ENCODE assay signal across 8 mouse cellular contexts in genomic region chr1:156659906-156660659, GRCm38 (mm10). TPM values are rescaled to one million over a fixed set of nuclear protein-coding genes. Genes with fewer than 3 reads are reported as not detected.
DNase-seq lines count a peak whose midpoint lies in the region; ATAC-seq and TF ChIP-seq lines count a peak whose summit lies in the region.

No protein-coding gene starts in this region.

- no peak overlapping the region for H3K9ac ChIP-seq in liver, embryonic 13.5 days
- H3K9ac ChIP-seq in hindbrain, embryonic 11.5 days (ENCODE audit: low read depth, low read length) = no peak overlapping the region
- H3K9ac ChIP-seq in hindbrain, postnatal 0 days (replicated peaks; ENCODE audit: low read length) = no peak overlapping the region

- no peaks in the 10 kb centered on the region for H3K36me3 ChIP-seq in liver, embryonic 13.5 days
- H3K36me3 ChIP-seq in hindbrain, embryonic 11.5 days (ENCODE audit: control insufficient read depth, insufficient read depth, low read length) = no peaks in the 10 kb centered on the region
- H3K36me3 ChIP-seq in hindbrain, postnatal 0 days (ENCODE audit: insufficient read depth, low read length) = no peaks in the 10 kb centered on the region

- no peaks in the 10 kb centered on the region for H3K9me3 ChIP-seq in liver, embryonic 13.5 days (replicated peaks)
- no peaks in the 10 kb centered on the region for H3K9me3 ChIP-seq in hindbrain, embryonic 11.5 days (ENCODE audit: control insufficient read depth, low read length)
- H3K9me3 ChIP-seq in hindbrain, postnatal 0 days (ENCODE audit: low read length) = no peaks in the 10 kb centered on the region

- TF ChIP-seq CTCF in hindbrain, postnatal 0 days (IDR thresholded peaks at IDR 0.05; ENCODE audit: low read depth) = no peak

- intact Hi-C loops in left cerebral cortex, postnatal 14 days (cut with DNase I) = no loop called here

- WGBS in liver, embryonic 13.5 days (ENCODE audit: insufficient replicate concordance) = 65% methylated on average over 13 of the region's 13 CpGs
- WGBS in hindbrain, embryonic 11.5 days = 86% methylated on average over 13 of the region's 13 CpGs
- WGBS in hindbrain, postnatal 0 days = 81% methylated on average over 13 of the region's 13 CpGs

- 0 out of 2 replicates have a peak overlapping the region, but pooled peaks have one; percentile 5 for H3K4me2 ChIP-seq in liver, embryonic 13.5 days
- no peak overlapping the region for H3K4me2 ChIP-seq in hindbrain, embryonic 11.5 days (replicated peaks; ENCODE audit: low read depth, low read length)
- no peak overlapping the region for H3K4me2 ChIP-seq in hindbrain, postnatal 0 days (ENCODE audit: low read depth, low read length)

- peak; percentile 78 for DNase-seq in adrenal gland, adult 2 months
- no peak for DNase-seq in adrenal gland, adult 18-20 months (ENCODE audit: low spot score in 2 of 2)
- peak; percentile 65 for DNase-seq in urinary bladder, postnatal 14 days (ENCODE audit: low spot score)
- DNase-seq in urinary bladder, postnatal 4 days (ENCODE audit: low spot score in 2 of 2) = no peak
- DNase-seq in liver, embryonic 13.5 days = no peak
- DNase-seq in hindbrain, embryonic 11.5 days (ENCODE audit: low spot score) = no peak
- no peak for DNase-seq in left cerebral cortex, postnatal 14 days (ENCODE audit: low spot score in 2 of 2)
- DNase-seq in hindbrain, postnatal 0 days (ENCODE audit: low spot score) = no peak

- H3K4me1 ChIP-seq in liver, embryonic 13.5 days (replicated peaks) = peaks cover 7% of the 10 kb centered on the region; the same call in 1 of the 2 replicates
- H3K4me1 ChIP-seq in hindbrain, embryonic 11.5 days (replicated peaks; ENCODE audit: control insufficient read depth, insufficient read depth, low read length) = no peaks in the 10 kb centered on the region
- H3K4me1 ChIP-seq in hindbrain, postnatal 0 days (ENCODE audit: insufficient read depth, low read length) = no peaks in the 10 kb centered on the region

- no peak overlapping the region for H3K27ac ChIP-seq in liver, embryonic 13.5 days
- H3K27ac ChIP-seq in hindbrain, embryonic 11.5 days (ENCODE audit: low read depth, low read length) = no peak overlapping the region
- H3K27ac ChIP-seq in hindbrain, postnatal 0 days = no peak overlapping the region

- H3K27me3 ChIP-seq in liver, embryonic 13.5 days = no peaks in the 10 kb centered on the region
- H3K27me3 ChIP-seq in hindbrain, embryonic 11.5 days (ENCODE audit: control insufficient read depth, insufficient read depth, low read length) = no peaks in the 10 kb centered on the region
- H3K27me3 ChIP-seq in hindbrain, postnatal 0 days (ENCODE audit: insufficient read depth, low read length) = no peaks in the 10 kb centered on the region

- H3K4me3 ChIP-seq in liver, embryonic 13.5 days (replicated peaks) = no peak overlapping the region
- no peak overlapping the region for H3K4me3 ChIP-seq in hindbrain, embryonic 11.5 days (ENCODE audit: low read depth, low read length)
- no peak overlapping the region for H3K4me3 ChIP-seq in hindbrain, postnatal 0 days (ENCODE audit: low read length)

- peak; percentile 28; the same call in 1 of the 2 replicates for ATAC-seq in liver, embryonic 13.5 days (ENCODE audit: low read depth)
- ATAC-seq in hindbrain, embryonic 11.5 days (ENCODE audit: low FRiP score) = no peak
- no peak for ATAC-seq in hindbrain, postnatal 0 days

RNA-seq across cellular contexts. Expression of gene Tor3a, which starts 14.1 kb away (rescaled TPM):
- 10 to 100 TPM; 15.1 to 24.6 TPM for total RNA-seq in adrenal gland, adult 2 months (2021)
- 21.5 and 48.9 TPM in 2 replicates for polyA plus RNA-seq in adrenal gland, adult 2 months (2012; rRNA removed)
- total RNA-seq in adrenal gland, adult 18-20 months (2021) = 10 to 100 TPM; 11.5 to 17.4 TPM
- 3.4 and 4.6 TPM in 2 replicates for polyA plus RNA-seq in liver, embryonic 13.5 days (2015; fragmentation: Nextera tagmentation; extraction: Ambion mirVana)
- 5.5 and 6.5 TPM in 2 replicates for polyA plus RNA-seq in hindbrain, embryonic 11.5 days (2014; fragmentation: Nextera tagmentation; extraction: Ambion mirVana)
- 1 to 10 TPM; 4.2 to 6.8 TPM for total RNA-seq in left cerebral cortex, postnatal 14 days (2021)
- total RNA-seq in hindbrain, postnatal 0 days (2014; rRNA removed) = 2.4 and 5.6 TPM in 2 replicates
- polyA plus RNA-seq in hindbrain, postnatal 0 days (2015; fragmentation: Nextera tagmentation; extraction: Ambion mirVana) = 3.0 and 4.3 TPM in 2 replicates

RNA-seq across cellular contexts. Expression of gene Fam20b, which starts 58.8 kb away (rescaled TPM):
- 10 to 100 TPM; 55.3 to 56.0 TPM for total RNA-seq in adrenal gland, adult 2 months (2021)
- 6.7 and 9.8 TPM in 2 replicates for polyA plus RNA-seq in adrenal gland, adult 2 months (2012; rRNA removed)
- total RNA-seq in adrenal gland, adult 18-20 months (2021) = 10 to 100 TPM; 49.1 to 57.9 TPM
- 10.0 and 12.0 TPM in 2 replicates for polyA plus RNA-seq in liver, embryonic 13.5 days (2015; fragmentation: Nextera tagmentation; extraction: Ambion mirVana)
- 22.5 and 22.9 TPM in 2 replicates for polyA plus RNA-seq in hindbrain, embryonic 11.5 days (2014; fragmentation: Nextera tagmentation; extraction: Ambion mirVana)
- total RNA-seq in left cerebral cortex, postnatal 14 days (2021) = 10 to 100 TPM; 59.5 to 64.6 TPM
- total RNA-seq in hindbrain, postnatal 0 days (2014; rRNA removed) = 53.7 TPM in 2 replicates
- 27.7 and 29.6 TPM in 2 replicates for polyA plus RNA-seq in hindbrain, postnatal 0 days (2015; fragmentation: Nextera tagmentation; extraction: Ambion mirVana)

Comparison
In these comparisons a context has a peak if more than half of its experiments do, and no peak if none do; other contexts are left out.
1. DNase-seq: peak in adrenal gland, adult 2 months (single experiment) and urinary bladder, postnatal 14 days (single experiment); none in adrenal gland, adult 18-20 months (0 of 2), urinary bladder, postnatal 4 days (0 of 2), liver, embryonic 13.5 days (single experiment), hindbrain, embryonic 11.5 days (single experiment), left cerebral cortex, postnatal 14 days (0 of 2) and hindbrain, postnatal 0 days (single experiment).